Mouse (Mus musculus) mature B cell (primary cell): ENCODE data around the gene Spc25.

ENCODE experiments used
- in situ Hi-C: fragments of 300-500 bp; cut with MboI; formaldehyde crosslinking; loops from 2 replicates; pipeline ENCODE4 v1.14.3; 2019

Gene Spc25

DNA sequence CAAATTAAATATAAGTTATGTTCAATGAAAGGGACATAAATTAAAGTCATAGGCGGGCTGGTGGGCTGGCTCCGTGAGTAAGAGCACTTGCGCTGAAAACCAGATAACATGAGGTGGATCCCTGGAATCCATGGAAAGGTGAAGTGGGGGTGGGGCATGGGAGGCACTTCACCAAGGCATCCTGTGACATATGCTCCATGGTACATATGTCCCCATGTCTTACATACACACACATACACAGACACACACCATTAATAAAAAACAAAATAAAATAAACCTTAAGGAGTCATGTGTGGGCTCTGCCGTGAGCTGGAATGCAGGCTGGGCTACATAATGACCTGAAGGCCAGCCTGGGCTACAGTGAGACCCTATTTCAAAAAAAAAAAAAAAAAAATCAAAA is 26.3 kb downstream of the Spc25 start:
- in situ Hi-C loops: no loop called here

- in situ Hi-C loops: no loop called here
These were observed 30.7 kb downstream of the Spc25 start for GRCm38 (mm10) chr2:69175296-69175695.

GRCm38 (mm10) chr2:69170395-69171077 is 35.5 kb downstream of the Spc25 start:
- in situ Hi-C loops: no loop called here

- in situ Hi-C loops: no loop called here
These were observed 47.1 kb downstream of the Spc25 start for GRCm38 (mm10) chr2:69158907-69159306.

- in situ Hi-C loops: no loop called here
These were observed 49.7 kb downstream of the Spc25 start for GRCm38 (mm10) chr2:69156283-69156682.

- in situ Hi-C loops: no loop called here
These were observed 50.1 kb downstream of the Spc25 start for GRCm38 (mm10) chr2:69155861-69156260.

- in situ Hi-C loops: no loop called here
These were observed 55.2 kb downstream of the Spc25 start for GRCm38 (mm10) chr2:69150841-69151240.

DNA sequence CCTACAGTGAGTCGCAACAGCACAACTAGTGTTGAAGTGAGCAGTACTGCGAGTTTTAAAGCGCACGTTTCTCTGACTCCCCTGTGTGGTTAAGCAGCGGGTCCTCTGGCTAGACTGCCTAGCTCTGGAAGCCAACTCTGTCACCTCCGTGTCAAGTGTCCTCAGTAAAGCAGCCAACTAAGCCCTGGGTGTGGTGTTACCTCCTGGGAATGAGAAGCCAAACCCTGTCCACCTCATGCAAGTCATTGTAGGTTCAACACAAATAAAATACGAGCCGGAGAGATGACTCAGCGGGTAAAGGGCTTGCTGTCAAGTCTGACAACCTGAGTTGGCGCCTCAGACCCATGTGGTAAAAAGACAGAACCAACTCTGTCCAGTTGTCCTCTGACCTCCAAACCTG is 56.8 kb downstream of the Spc25 start:
- in situ Hi-C loops: no loop called here

DNA sequence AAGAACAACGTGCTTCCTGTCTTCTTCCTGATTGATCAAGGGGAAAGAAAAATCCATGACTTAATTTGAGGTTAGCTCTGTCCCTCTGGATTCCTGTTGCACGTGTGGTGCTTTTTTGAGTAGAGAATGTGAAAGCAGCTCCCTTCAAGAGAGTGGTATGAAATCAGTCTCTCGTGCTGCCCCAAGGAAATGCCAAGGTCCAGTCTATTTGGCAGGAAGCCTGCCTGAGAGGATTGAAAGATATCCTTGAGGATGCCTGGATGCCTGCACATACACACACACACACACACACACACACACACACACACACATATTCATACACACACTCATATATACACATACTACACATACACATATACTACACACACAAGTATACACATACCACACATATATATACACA is 57.3 kb downstream of the Spc25 start:
- in situ Hi-C loops: no loop called here
